Mouse (Mus musculus): ENCODE measurements at regions not wholly inside any gene's neighbourhood (a gene's known extent, or its start where the extent isn't known, plus 50 kb on each side); places are given as distances from the start of the nearest gene placed in this dataset.

DNA sequence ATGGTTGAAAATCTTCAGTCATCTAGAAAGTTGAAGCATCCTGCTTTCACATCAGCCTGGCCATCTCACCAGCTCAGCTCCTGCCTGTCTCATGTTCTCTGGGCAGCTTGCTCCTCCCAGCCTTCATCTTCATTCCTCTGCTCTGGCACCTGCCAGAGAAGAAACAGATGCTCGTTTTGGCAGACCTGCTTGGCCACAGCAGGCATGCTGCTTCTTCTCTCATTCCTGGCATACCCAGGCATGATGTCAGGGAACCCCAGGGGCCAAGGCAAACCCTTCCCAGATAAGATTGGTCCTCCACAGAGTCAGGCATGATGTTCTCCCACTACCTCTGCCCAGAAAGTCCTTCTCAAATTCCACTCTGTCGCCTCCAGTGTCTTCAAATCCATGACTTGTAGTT lies 101.4 kb upstream of the Slc22a22 start:
- Histone ChIP-seq H3K4me3 (ENCODE audit: control insufficient read depth in 1 of 2, insufficient read depth in 1 of 2, low read depth in 1 of 2, low read length in 2 of 2) (no peak overlapping the region), H3K4me2 (ENCODE audit: low read length) (no peak overlapping the region), H3K9ac (ENCODE audit: low read length) (no peak overlapping the region), H3K27me3 (ENCODE audit: control insufficient read depth, insufficient read depth, low read length) (no peaks in the 10 kb centered on the region), H3K9me3 (ENCODE audit: control insufficient read depth, low read length) (no peaks in the 10 kb centered on the region), H3K36me3 (ENCODE audit: control insufficient read depth, insufficient read depth, low read length) (no peaks in the 10 kb centered on the region), H3K27ac (replicated peaks in 1 of 2; ENCODE audit: control insufficient read depth in 1 of 2, insufficient read depth in 1 of 2, low read depth in 2 of 2, low read length in 2 of 2) (no peak overlapping the region), H3K4me1 (ENCODE audit: control insufficient read depth in 2 of 2, insufficient read depth in 2 of 2, low read length in 2 of 2) (no peaks in the 10 kb centered on the region)
- ATAC-seq (ENCODE audit: insufficient number of reproducible peaks, insufficient read depth, low FRiP score, low read depth) = no peak
- WGBS = 28% methylated on average over 2 of the region's 2 CpGs

DNA sequence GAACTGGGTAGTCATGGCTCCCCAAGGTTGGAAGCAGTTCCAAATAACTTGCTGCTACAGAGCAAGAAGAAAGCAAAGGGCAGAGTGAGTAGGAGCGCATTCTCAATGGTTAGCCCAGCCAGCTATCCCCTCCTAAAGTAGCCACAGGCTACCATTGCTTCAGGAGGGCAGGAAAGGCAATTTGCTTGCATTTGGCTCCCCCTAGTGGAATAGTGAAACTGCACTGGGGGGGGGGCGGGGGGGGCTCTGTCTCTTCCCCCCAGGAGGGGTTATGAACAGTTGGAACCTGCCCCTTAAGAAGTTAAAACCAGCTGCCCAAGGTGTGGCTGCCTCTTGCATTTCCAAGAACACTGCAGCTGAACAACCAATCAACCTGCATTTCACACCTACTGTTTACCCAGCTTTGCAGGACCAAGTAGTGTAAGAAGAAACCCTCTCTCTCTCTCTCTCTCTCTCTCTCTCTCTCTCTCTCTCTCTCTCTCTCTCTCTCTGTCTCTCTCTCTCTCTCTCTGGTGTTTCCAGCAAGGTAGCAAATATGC lies 96.7 kb upstream of the Slc22a22 start:
- H3K27me3 ChIP-seq (ENCODE audit: control insufficient read depth, insufficient read depth, low read length) = no peaks in the 10 kb centered on the region
- 36% methylated on average over 2 of the region's 2 CpGs for WGBS
- no peak overlapping the region for H3K9ac ChIP-seq (ENCODE audit: low read length)
- no peak overlapping the region for H3K4me2 ChIP-seq (ENCODE audit: low read length)
- no peak overlapping the region for H3K4me3 ChIP-seq (ENCODE audit: control insufficient read depth in 1 of 2, insufficient read depth in 1 of 2, low read depth in 1 of 2, low read length in 2 of 2)
- peaks cover 0 to 2% of the 10 kb centered on the region in 2 experiments; a peak in 1 of 4 replicates for H3K4me1 ChIP-seq (ENCODE audit: control insufficient read depth in 2 of 2, insufficient read depth in 2 of 2, low read length in 2 of 2)
- H3K27ac ChIP-seq (replicated peaks in 1 of 2; ENCODE audit: control insufficient read depth in 1 of 2, insufficient read depth in 1 of 2, low read depth in 2 of 2, low read length in 2 of 2) = no peak overlapping the region
- no peak for ATAC-seq (ENCODE audit: insufficient number of reproducible peaks, insufficient read depth, low FRiP score, low read depth)
- H3K9me3 ChIP-seq (ENCODE audit: control insufficient read depth, low read length) = no peaks in the 10 kb centered on the region
- no peaks in the 10 kb centered on the region for H3K36me3 ChIP-seq (ENCODE audit: control insufficient read depth, insufficient read depth, low read length)

DNA sequence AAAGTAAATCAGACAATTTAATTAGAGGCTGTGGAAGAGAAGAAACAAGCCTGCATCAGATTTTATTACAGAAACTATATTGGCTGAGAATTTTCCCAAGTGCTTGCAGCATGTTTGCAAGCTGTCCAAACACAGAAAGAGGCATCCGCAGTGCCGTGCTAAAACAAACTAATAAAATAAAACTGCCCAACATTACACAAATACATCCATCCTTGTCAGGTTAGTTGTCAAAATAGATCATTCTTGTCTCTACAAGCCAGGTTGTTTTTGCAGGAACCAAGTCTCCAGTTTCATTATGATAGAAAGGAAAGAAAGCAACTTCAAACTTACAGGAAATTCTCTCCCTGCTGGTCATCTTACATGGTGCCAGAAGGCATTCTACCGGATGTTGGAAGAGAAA lies 95.0 kb upstream of the Slc22a22 start:
- no peak overlapping the region for H3K4me2 ChIP-seq (ENCODE audit: low read length)
- no peaks in the 10 kb centered on the region for H3K9me3 ChIP-seq (ENCODE audit: control insufficient read depth, low read length)
- H3K9ac ChIP-seq (ENCODE audit: low read length) = no peak overlapping the region
- no peak overlapping the region for H3K4me3 ChIP-seq (ENCODE audit: control insufficient read depth in 1 of 2, insufficient read depth in 1 of 2, low read depth in 1 of 2, low read length in 2 of 2)
- H3K27ac ChIP-seq (replicated peaks in 1 of 2; ENCODE audit: control insufficient read depth in 1 of 2, insufficient read depth in 1 of 2, low read depth in 2 of 2, low read length in 2 of 2) = no peak overlapping the region
- H3K4me1 ChIP-seq (ENCODE audit: control insufficient read depth in 2 of 2, insufficient read depth in 2 of 2, low read length in 2 of 2) = peaks cover 0 to 2% of the 10 kb centered on the region in 2 experiments; a peak in 1 of 4 replicates
- H3K36me3 ChIP-seq (ENCODE audit: control insufficient read depth, insufficient read depth, low read length) = no peaks in the 10 kb centered on the region
- ATAC-seq (ENCODE audit: insufficient number of reproducible peaks, insufficient read depth, low FRiP score, low read depth) = no peak
- WGBS = 68% methylated on average over 3 of the region's 3 CpGs
- no peaks in the 10 kb centered on the region for H3K27me3 ChIP-seq (ENCODE audit: control insufficient read depth, insufficient read depth, low read length)

DNA sequence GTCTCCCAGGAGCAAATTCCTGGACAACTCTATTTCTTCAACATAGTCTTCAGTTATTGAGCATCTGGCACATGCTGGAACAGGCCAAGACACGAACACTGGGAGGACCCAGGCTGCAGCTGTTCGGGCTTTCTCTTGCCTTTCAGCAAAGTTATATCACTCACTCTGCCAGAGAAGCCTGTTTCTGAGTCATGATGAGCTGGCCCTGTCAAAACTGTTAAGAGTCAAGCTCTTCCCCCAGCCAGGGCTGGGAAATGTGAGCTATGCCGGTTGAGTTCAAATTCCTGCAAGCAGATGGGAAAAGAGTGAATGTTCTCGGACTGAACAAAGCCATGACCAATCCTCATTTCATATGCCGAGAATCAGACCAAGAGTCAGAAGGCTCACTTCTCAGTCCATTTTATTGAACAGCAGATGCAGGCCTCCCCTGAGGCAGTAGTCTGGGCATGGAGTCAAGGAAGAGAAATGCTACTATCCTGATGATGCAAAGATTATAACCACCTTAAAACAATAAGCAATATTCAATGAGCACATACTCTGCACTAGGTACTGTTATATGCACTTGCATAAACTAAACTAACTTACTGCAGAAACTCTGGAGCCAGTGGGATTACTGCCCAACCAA lies 90.7 kb upstream of the Slc22a22 start:
- no peak overlapping the region for H3K9ac ChIP-seq (ENCODE audit: low read length)
- H3K27ac ChIP-seq (replicated peaks in 1 of 2; ENCODE audit: control insufficient read depth in 1 of 2, insufficient read depth in 1 of 2, low read depth in 2 of 2, low read length in 2 of 2) = no peak overlapping the region
- peaks cover 0 to 2% of the 10 kb centered on the region in 2 experiments; a peak in 1 of 4 replicates for H3K4me1 ChIP-seq (ENCODE audit: control insufficient read depth in 2 of 2, insufficient read depth in 2 of 2, low read length in 2 of 2)
- H3K36me3 ChIP-seq (ENCODE audit: control insufficient read depth, insufficient read depth, low read length) = no peaks in the 10 kb centered on the region
- H3K4me3 ChIP-seq (ENCODE audit: control insufficient read depth in 1 of 2, insufficient read depth in 1 of 2, low read depth in 1 of 2, low read length in 2 of 2) = no peak overlapping the region
- 62% methylated on average over 5 of the region's 5 CpGs for WGBS
- no peak overlapping the region for H3K4me2 ChIP-seq (ENCODE audit: low read length)
- H3K9me3 ChIP-seq (ENCODE audit: control insufficient read depth, low read length) = no peaks in the 10 kb centered on the region
- no peak for ATAC-seq (ENCODE audit: insufficient number of reproducible peaks, insufficient read depth, low FRiP score, low read depth)
- H3K27me3 ChIP-seq (ENCODE audit: control insufficient read depth, insufficient read depth, low read length) = no peaks in the 10 kb centered on the region

DNA sequence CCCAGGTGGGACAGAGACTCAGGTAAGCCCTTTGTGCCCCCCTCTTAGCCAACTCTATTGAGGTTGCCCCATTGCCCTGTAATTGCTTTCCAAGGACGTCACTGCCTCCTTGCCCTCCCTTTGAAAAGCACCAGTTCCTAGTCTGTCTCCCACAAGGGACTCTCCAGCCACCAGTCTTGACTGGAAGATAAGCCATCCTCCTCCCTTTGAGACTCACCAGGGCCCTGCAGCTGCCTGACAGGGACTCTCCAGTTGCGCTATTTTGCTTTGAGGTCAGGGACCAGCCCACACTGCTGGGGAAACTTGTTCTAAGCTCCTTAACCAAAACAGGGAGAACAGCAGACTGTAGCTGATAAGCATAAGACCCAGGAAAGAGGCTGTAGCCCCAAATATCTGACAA lies 69.7 kb upstream of the Slc22a22 start:
- Histone ChIP-seq H3K4me3 (ENCODE audit: control insufficient read depth in 1 of 2, insufficient read depth in 1 of 2, low read depth in 1 of 2, low read length in 2 of 2) (no peak overlapping the region), H3K27me3 (ENCODE audit: control insufficient read depth, insufficient read depth, low read length) (no peaks in the 10 kb centered on the region), H3K27ac (replicated peaks in 1 of 2; ENCODE audit: control insufficient read depth in 1 of 2, insufficient read depth in 1 of 2, low read depth in 2 of 2, low read length in 2 of 2) (no peak overlapping the region), H3K9ac (ENCODE audit: low read length) (no peak overlapping the region), H3K9me3 (ENCODE audit: control insufficient read depth, low read length) (no peaks in the 10 kb centered on the region), H3K36me3 (ENCODE audit: control insufficient read depth, insufficient read depth, low read length) (no peaks in the 10 kb centered on the region), H3K4me1 (ENCODE audit: control insufficient read depth in 2 of 2, insufficient read depth in 2 of 2, low read length in 2 of 2) (no peaks in the 10 kb centered on the region; a peak in 1 of 4 replicates), H3K4me2 (ENCODE audit: low read length) (no peak overlapping the region)
- ATAC-seq (ENCODE audit: insufficient number of reproducible peaks, insufficient read depth, low FRiP score, low read depth) = no peak
- WGBS = 14% methylated on average over 2 of the region's 2 CpGs

DNA sequence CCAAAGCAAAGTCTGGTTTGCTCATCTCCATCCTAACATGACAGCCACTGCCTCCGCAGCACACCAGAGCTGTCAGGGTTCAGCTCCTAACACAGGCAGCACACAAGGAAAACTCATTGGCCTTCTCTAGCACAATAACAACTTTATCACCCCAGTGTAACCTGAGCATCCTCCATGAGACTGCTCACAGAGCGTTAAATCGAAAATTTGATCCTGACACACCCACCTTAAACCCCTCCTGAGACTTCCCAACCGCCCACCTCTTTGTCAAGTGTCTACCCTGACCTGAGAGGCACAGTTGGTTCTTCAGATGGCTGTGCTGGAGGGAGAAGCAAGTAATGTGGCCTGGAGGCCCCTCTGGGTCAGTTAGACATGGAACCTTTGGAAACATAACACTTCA lies 67.7 kb upstream of the Slc22a22 start:
- Histone ChIP-seq H3K4me3 (ENCODE audit: control insufficient read depth in 1 of 2, insufficient read depth in 1 of 2, low read depth in 1 of 2, low read length in 2 of 2) (no peak overlapping the region), H3K4me2 (ENCODE audit: low read length) (no peak overlapping the region), H3K9me3 (ENCODE audit: control insufficient read depth, low read length) (no peaks in the 10 kb centered on the region), H3K9ac (ENCODE audit: low read length) (no peak overlapping the region), H3K4me1 (ENCODE audit: control insufficient read depth in 2 of 2, insufficient read depth in 2 of 2, low read length in 2 of 2) (no peaks in the 10 kb centered on the region; a peak in 1 of 4 replicates), H3K27me3 (ENCODE audit: control insufficient read depth, insufficient read depth, low read length) (no peaks in the 10 kb centered on the region), H3K36me3 (ENCODE audit: control insufficient read depth, insufficient read depth, low read length) (no peaks in the 10 kb centered on the region), H3K27ac (replicated peaks in 1 of 2; ENCODE audit: control insufficient read depth in 1 of 2, insufficient read depth in 1 of 2, low read depth in 2 of 2, low read length in 2 of 2) (no peak overlapping the region)
- ATAC-seq (ENCODE audit: insufficient number of reproducible peaks, insufficient read depth, low FRiP score, low read depth) = no peak
- 75% methylated on average over 4 of the region's 4 CpGs for WGBS

DNA sequence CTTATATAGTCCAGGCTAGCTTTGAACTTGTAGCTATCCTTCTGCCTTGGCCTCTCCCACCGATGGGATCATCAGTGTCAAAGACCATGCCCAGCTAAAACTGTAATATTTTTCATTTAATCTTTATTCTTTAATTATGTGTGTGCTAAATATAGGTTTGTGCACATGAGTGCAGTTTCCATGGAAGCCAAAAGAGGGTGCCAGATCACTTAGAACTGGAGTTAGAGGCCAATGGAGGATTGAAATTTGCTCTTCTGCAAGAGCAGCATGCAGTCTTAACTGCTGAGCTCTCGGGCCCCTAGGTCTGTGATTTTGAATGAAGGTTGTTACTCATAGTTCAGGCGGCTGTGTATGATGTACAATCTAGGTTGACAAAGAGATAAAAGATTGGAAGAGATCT lies 66.6 kb upstream of the Slc22a22 start:
- ATAC-seq (ENCODE audit: insufficient number of reproducible peaks, insufficient read depth, low FRiP score, low read depth) = no peak
- no peaks in the 10 kb centered on the region for H3K9me3 ChIP-seq (ENCODE audit: control insufficient read depth, low read length)
- H3K4me1 ChIP-seq (ENCODE audit: control insufficient read depth in 2 of 2, insufficient read depth in 2 of 2, low read length in 2 of 2) = no peaks in the 10 kb centered on the region; a peak in 1 of 4 replicates
- no peak overlapping the region for H3K4me2 ChIP-seq (ENCODE audit: low read length)
- no peak overlapping the region for H3K9ac ChIP-seq (ENCODE audit: low read length)
- H3K4me3 ChIP-seq (ENCODE audit: control insufficient read depth in 1 of 2, insufficient read depth in 1 of 2, low read depth in 1 of 2, low read length in 2 of 2) = no peak overlapping the region
- H3K36me3 ChIP-seq (ENCODE audit: control insufficient read depth, insufficient read depth, low read length) = no peaks in the 10 kb centered on the region
- H3K27ac ChIP-seq (replicated peaks in 1 of 2; ENCODE audit: control insufficient read depth in 1 of 2, insufficient read depth in 1 of 2, low read depth in 2 of 2, low read length in 2 of 2) = no peak overlapping the region
- whole genome bisulfite sequencing = 63% methylated on average over 3 of the region's 3 CpGs
- H3K27me3 ChIP-seq (ENCODE audit: control insufficient read depth, insufficient read depth, low read length) = no peaks in the 10 kb centered on the region

DNA sequence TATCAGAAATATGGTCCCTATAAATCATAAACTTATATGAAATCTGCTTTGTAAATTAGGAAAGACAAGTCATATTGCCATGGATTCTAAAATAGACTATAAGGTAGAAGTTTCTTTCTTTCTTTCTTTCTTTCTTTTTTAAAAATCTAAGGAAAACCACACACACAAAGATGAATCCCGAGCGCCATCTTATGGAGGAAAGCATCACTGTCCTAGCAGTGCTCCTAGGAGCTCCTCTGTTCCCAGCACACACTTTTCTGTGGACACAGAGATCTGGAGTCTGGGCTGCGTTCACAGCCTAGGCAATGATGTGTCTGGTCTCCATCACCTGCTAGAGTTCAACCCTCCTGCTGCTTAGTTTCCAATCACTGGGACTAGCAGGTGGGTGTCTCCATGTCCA lies 65.2 kb upstream of the Slc22a22 start:
- H3K4me1 ChIP-seq (ENCODE audit: control insufficient read depth in 2 of 2, insufficient read depth in 2 of 2, low read length in 2 of 2) = no peaks in the 10 kb centered on the region; a peak in 1 of 4 replicates
- ATAC-seq (ENCODE audit: insufficient number of reproducible peaks, insufficient read depth, low FRiP score, low read depth) = no peak
- H3K27me3 ChIP-seq (ENCODE audit: control insufficient read depth, insufficient read depth, low read length) = no peaks in the 10 kb centered on the region
- no peak overlapping the region for H3K4me2 ChIP-seq (ENCODE audit: low read length)
- H3K9ac ChIP-seq (ENCODE audit: low read length) = no peak overlapping the region
- H3K27ac ChIP-seq (replicated peaks in 1 of 2; ENCODE audit: control insufficient read depth in 1 of 2, insufficient read depth in 1 of 2, low read depth in 2 of 2, low read length in 2 of 2) = no peak overlapping the region
- H3K9me3 ChIP-seq (ENCODE audit: control insufficient read depth, low read length) = no peaks in the 10 kb centered on the region
- no peak overlapping the region for H3K4me3 ChIP-seq (ENCODE audit: control insufficient read depth in 1 of 2, insufficient read depth in 1 of 2, low read depth in 1 of 2, low read length in 2 of 2)
- WGBS = 26% methylated on average over 3 of the region's 3 CpGs
- no peaks in the 10 kb centered on the region for H3K36me3 ChIP-seq (ENCODE audit: control insufficient read depth, insufficient read depth, low read length)
